Mouse (Mus musculus) spleen, adult 2 months (tissue): ENCODE data around the gene Galt.

Experiments
- CTCF ChIP-seq: fragments of 200-500 bp; IDR thresholded peaks from 2 replicates; pipeline ENCODE4 v1.5.1; 2011; ENCODE audit warnings: mild to moderate bottlenecking, inconsistent platforms; ENCODE audit not compliant: insufficient read depth, insufficient read length, insufficient replicate concordance; ENCODE audit errors: extremely low read depth
- POLR2A ChIP-seq: fragments of 200-500 bp; IDR thresholded peaks from 2 replicates; pipeline ENCODE4 v1.6.1; 2011; ENCODE audit warnings: low read depth, low read length, inconsistent platforms

DNA sequence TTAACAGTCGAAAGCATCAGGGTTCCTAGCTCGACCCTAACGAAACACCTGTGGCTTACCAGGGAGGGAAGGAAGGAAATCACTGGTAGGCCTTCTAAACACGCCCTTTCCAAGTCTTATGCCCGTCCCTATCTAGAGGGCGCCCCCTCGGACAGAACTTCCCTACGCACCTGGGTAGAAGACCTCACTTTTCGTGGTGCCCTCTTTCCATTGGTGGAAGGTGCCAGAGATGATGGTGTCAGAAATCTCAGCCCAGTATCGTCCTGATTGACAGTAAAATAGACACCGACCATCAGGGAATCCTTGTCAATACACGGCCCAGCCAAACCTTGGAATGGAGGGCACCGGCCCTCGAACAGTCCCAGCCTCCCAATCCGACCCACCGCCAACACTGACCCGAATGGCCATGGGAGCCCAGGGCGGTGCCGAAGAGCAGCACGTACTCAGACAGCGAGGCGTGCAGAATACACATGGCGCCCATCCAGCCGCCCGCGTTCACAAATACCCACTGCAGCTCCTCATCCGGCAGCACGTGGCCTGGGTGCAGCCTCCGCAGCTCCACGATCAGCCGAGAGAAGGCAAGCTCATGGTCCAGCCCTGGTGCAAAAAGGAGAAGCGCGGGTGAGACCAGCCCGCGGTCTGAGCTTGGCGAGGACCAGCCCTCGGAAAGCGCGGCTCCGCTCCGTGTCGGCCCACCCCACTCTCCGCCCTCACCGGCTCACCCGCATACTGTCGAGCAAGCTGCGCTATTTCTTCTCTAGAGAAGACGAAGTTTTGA is 14.5 kb upstream of the Galt start:
- TF ChIP-seq CTCF, result no peak
- no peak for TF ChIP-seq POLR2A
